Mouse (Mus musculus) liver, adult 2 months (tissue): ENCODE measurements around the gene Prkcb. TPM values are rescaled to one million over a fixed set of nuclear protein-coding genes. Genes with fewer than 3 reads are reported as not detected.

ENCODE experiments used
- DNase-seq: peaks from one replicate; pipeline ENCODE4 v3.0.0-alpha.2; 2011; ENCODE audit warnings: low read depth, low spot score; ENCODE audit errors: extremely low read depth
- H3K27ac ChIP-seq: fragments of 200-500 bp; replicated peaks from 2 replicates; pipeline ENCODE4 v1.5.1; 2012; ENCODE audit warnings: low read depth, mild to moderate bottlenecking, control low read depth, inconsistent platforms, low read length; ENCODE audit not compliant: insufficient read depth
- H3K27me3 ChIP-seq: fragments of 200-500 bp; 2 replicates; pipeline ENCODE4 v1.6.1; 2012; ENCODE audit warnings: mild to moderate bottlenecking, moderate library complexity, low read length, inconsistent platforms; ENCODE audit not compliant: control insufficient read depth, insufficient read depth
- H3K36me3 ChIP-seq: fragments of 200-500 bp; 2 replicates; pipeline ENCODE4 v1.6.1; 2012; ENCODE audit warnings: low read length, inconsistent platforms; ENCODE audit not compliant: control insufficient read depth, insufficient read depth
- H3K4me1 ChIP-seq: fragments of 200-500 bp; 2 replicates; pipeline ENCODE4 v1.6.1; 2011; ENCODE audit warnings: low read length; ENCODE audit not compliant: control insufficient read depth, insufficient read depth
- H3K4me3 ChIP-seq: fragments of 200-500 bp; 2 replicates; pipeline ENCODE4 v1.5.1; 2011; ENCODE audit warnings: low read depth, mild to moderate bottlenecking, control low read depth, low read length, moderate library complexity; ENCODE audit not compliant: insufficient read depth
- H3K79me2 ChIP-seq: fragments of 200-500 bp; 2 replicates; pipeline ENCODE4 v1.6.1; 2012; ENCODE audit warnings: inconsistent platforms, mild to moderate bottlenecking, low read length, moderate library complexity; ENCODE audit not compliant: control insufficient read depth, insufficient read depth
- H3K9ac ChIP-seq: fragments of 200-500 bp; 2 replicates; pipeline ENCODE4 v1.6.1; 2012; ENCODE audit warnings: low read depth, mild to moderate bottlenecking, control low read depth, inconsistent platforms, low read length
- CTCF ChIP-seq: fragments of 200-500 bp; IDR thresholded peaks from 2 replicates; pipeline ENCODE4 v1.5.1; 2011; ENCODE audit warnings: low read depth, low read length, control low read depth
- POLR2A ChIP-seq: fragments of 200-500 bp; IDR thresholded peaks from 2 replicates; pipeline ENCODE4 v1.6.1; 2011; ENCODE audit warnings: low read length, control low read depth; ENCODE audit not compliant: insufficient read depth; ENCODE audit errors: extremely low read depth
- WGBS: fragments of 180-500 bp; shearing (Covaris S2); methylation state at CpG from one replicate; pipeline ENCODE4 v1.1.7; 2018; 5-methylcytosine and 5-hydroxymethylcytosine counted together
- polyA plus RNA-seq: library from polyadenylated mRNA; depleted of rRNA; stranded (reverse); fragments of >200 nt; gene quantifications from 2 replicates; pipeline ENCODE4 v1.2.3, GENCODE M21; 2012
- total RNA-seq: library from RNA; depleted of rRNA; stranded (reverse); fragments of >200 nt; gene quantifications from 2 replicates; pipeline ENCODE4 v1.2.3, GENCODE M21; 2014

The Prkcb gene
- total and polyA plus RNA-seq, 2 experiments: 2.5 to 3.7 TPM

DNA sequence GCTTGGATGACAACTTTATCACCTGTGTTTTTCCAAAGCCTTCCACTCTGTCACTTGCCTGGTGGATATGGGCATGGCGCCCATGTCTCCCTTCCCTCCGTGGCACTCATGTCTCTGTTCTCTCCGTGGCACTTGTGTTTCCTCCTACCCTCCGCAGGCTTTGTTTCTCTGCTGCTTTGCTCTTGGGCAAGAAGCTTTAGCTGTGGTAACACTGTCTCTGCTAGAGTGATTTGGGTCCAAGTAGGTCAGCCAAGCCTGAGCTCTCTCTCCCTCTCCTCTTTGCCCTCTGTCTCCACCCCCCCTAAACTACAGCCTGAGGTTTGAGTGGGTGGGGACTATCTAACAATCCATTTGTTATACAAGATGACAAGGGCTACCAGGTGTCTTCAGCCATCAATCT lies 114.8 kb downstream of the Prkcb start:
- Histone ChIP-seq H3K79me2 (no peaks in the 10 kb centered on the region), H3K4me1 (0 out of 2 replicates have a peak, but pooled peaks cover 3% of the 10 kb centered on the region), H3K27ac (no peak overlapping the region), H3K9ac (no peak overlapping the region), H3K4me3 (no peak overlapping the region), H3K36me3 (no peaks in the 10 kb centered on the region), H3K27me3 (no peaks in the 10 kb centered on the region)
- 77% methylated on average over 4 of the region's 4 CpGs for WGBS
- DNase-seq: no peak
- TF ChIP-seq POLR2A (no peak), CTCF (no peak)

DNA sequence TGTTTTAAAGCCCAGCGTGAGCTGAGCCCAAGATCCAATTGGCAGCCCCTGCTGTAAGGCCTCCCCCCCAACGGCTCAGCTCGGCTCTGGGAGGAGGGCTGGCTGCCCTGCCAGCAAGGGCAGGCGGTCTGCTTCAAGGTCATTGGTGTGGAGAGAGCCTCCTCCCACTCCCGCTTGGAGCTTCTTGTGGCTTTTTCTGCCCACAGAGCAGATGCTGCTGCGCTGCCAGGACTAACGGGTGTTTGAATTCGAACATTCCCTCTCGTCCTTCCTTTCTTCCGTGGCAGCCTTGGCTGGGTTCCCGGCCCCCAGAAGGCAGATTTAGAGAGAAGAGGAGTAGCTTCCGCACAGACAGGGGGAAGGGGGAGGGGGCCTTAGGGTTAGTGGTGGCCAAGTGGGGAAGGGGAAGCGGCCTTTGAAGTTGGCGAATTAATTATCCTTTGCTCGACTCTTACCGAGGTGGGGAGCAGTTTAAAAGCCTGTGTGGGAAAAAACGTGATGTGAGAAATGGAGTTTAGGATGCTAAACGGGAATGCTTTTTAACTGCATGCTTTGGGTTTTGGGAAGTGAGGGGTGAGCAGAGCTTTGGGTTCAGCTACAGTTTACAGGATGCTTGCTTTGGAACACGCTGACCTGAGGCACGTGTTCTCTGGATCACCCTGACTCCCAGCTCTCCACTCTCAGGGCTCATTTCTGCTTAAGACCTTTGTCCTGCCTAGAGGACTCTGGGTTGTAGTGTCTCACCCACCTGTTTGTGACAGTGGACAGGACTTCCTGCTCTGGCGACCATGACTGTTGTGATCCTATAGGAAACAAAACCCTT lies 116.2 kb downstream of the Prkcb start:
- peak; percentile 6 for DNase-seq
- whole genome bisulfite sequencing: 10% methylated on average over 21 of the region's 21 CpGs
- H3K4me3 ChIP-seq: no peak overlapping the region
- H3K4me1 ChIP-seq: 0 out of 2 replicates have a peak, but pooled peaks cover 3% of the 10 kb centered on the region
- 0 out of 2 replicates have a peak overlapping the region, but pooled peaks have one; percentile 21 for H3K27ac ChIP-seq
- no peak overlapping the region for H3K9ac ChIP-seq
- TF ChIP-seq POLR2A (no peak), CTCF (no peak)
- no peaks in the 10 kb centered on the region for H3K27me3 ChIP-seq
- H3K36me3 ChIP-seq: no peaks in the 10 kb centered on the region
- no peaks in the 10 kb centered on the region for H3K79me2 ChIP-seq

- DNase-seq: no peak
These were observed 118.1 kb downstream of the Prkcb start for GRCm38 (mm10) chr7:122406625-122407024.

DNA sequence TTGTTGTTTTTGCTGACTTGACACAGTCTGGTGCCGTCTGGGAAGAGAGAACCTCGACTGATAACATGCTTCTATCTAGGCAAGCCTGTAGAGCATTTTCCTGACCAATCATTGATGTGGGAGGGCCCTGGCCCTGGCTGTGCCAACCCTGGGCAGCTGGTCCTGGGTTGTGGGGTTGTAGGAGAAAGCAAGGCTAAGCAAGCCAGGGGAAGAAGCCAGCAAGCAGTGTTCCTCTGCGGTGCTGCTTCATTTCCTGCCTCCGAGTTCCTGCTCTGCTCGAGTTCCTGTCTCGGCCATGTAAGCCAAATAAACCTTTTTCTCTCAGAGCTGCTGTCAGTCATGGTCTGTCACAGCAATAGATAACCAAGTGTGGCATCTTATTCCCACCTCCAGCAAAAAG lies 121.4 kb downstream of the Prkcb start:
- no peak overlapping the region for H3K27ac ChIP-seq
- H3K79me2 ChIP-seq: no peaks in the 10 kb centered on the region
- no peaks in the 10 kb centered on the region for H3K27me3 ChIP-seq
- WGBS: 63% methylated on average over 6 of the region's 6 CpGs
- no peaks in the 10 kb centered on the region for H3K36me3 ChIP-seq
- TF ChIP-seq POLR2A (no peak), CTCF (no peak)
- no peak overlapping the region for H3K9ac ChIP-seq
- DNase-seq: no peak
- H3K4me1 ChIP-seq: no peaks in the 10 kb centered on the region
- H3K4me3 ChIP-seq: no peak overlapping the region

More at GRCm38 (mm10) chr7:122406625-122407024, 118.1 kb downstream of the Prkcb start:
- 0 out of 2 replicates have a peak, but pooled peaks cover 3% of the 10 kb centered on the region for H3K4me1 ChIP-seq
- no peaks in the 10 kb centered on the region for H3K79me2 ChIP-seq
- TF ChIP-seq CTCF: no peak
- TF ChIP-seq POLR2A: no peak
- H3K9ac ChIP-seq: no peak overlapping the region
- no peak overlapping the region for H3K4me3 ChIP-seq
- H3K27me3 ChIP-seq: no peaks in the 10 kb centered on the region
- no peak overlapping the region for H3K27ac ChIP-seq
- H3K36me3 ChIP-seq: no peaks in the 10 kb centered on the region
- 78% methylated on average over 13 of the region's 13 CpGs for WGBS

DNA sequence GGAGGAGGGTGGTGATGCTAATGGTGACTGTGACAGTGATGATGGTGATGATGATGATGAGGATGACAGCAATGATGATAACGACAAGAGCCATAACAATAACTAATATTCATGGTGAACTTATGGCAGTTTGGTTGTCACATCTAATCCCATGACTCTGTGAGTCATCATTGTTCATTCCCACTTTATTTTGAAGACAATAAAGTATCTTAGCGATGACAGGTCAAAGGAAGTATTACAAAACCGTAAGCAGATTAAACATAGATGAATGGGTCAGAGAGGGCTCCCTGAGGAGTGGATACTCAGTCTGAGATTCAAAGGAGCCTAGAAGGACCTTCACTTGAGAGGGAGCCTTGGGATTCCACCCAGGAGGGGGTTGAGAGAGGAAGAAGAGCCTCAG lies 122.3 kb downstream of the Prkcb start:
- no peak for DNase-seq
- TF ChIP-seq POLR2A (no peak), CTCF (no peak)
- Histone ChIP-seq H3K4me1 (no peaks in the 10 kb centered on the region), H3K27me3 (no peaks in the 10 kb centered on the region), H3K27ac (no peak overlapping the region), H3K36me3 (no peaks in the 10 kb centered on the region), H3K4me3 (no peak overlapping the region), H3K9ac (no peak overlapping the region), H3K79me2 (no peaks in the 10 kb centered on the region)
- WGBS: 80% methylated on average over 3 of the region's 3 CpGs

DNA sequence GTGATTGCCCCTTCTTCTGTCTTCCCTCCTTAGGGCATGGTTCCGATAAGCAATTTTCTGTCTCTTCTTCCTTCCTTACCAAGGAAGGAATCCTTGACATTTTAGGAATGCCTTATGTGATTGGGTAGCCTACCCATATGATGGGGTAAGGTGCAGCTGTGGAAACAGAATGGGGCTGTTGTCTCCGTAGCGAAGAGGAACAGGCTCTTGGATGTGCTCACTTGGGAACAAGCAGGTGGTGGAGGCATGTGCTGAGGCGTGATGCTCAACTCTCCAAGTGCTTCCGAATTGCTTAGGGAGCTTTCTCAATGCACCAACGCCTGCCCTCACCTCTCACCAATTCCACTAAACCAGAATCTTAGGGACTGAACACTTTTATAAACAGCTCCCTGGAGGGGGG lies 124.7 kb downstream of the Prkcb start:
- Histone ChIP-seq H3K4me3 (no peak overlapping the region), H3K27ac (no peak overlapping the region), H3K36me3 (no peaks in the 10 kb centered on the region), H3K9ac (no peak overlapping the region), H3K4me1 (no peaks in the 10 kb centered on the region), H3K27me3 (no peaks in the 10 kb centered on the region), H3K79me2 (no peaks in the 10 kb centered on the region)
- no peak for DNase-seq
- 80% methylated on average over 6 of the region's 6 CpGs for WGBS
- TF ChIP-seq POLR2A (no peak), CTCF (no peak)
